Mouse (Mus musculus) gastrocnemius, adult 18-20 months (tissue): ENCODE measurements around the gene Nme2. TPM values are rescaled to one million over a fixed set of nuclear protein-coding genes. Genes with fewer than 3 reads are reported as not detected.

ENCODE experiments used
- DNase-seq: peaks from one replicate; pipeline ENCODE4 v3.0.0; 2021; ENCODE audit warnings: low spot score
- long read RNA-seq, 2 experiments: library from polyadenylated mRNA; stranded (forward); transcript quantifications; one replicate each; pipeline ENCODE4 v2.0.0; 2021
- total RNA-seq, 2 experiments: library from RNA; stranded (reverse); gene quantifications; 2 replicates each; pipeline ENCODE4 v1.2.3; 2021

Nme2 gene
- 100 to 1,000 TPM; 569 to 638 TPM for total RNA-seq
- long read RNA-seq, experiment 1, transcript Nme2-202 (4 exons, 734 nt): major isoform, 489 of 659 reads
- long read RNA-seq, experiment 1, transcript Nme2-201 (5 exons, 1,012 nt): minor isoform, 167 of 659 reads
- long read RNA-seq, experiment 1, partial matches to known transcripts: 0 of 659 reads
- long read RNA-seq, experiment 1, other reads (novel, unspliced or antisense): 3 of 659 reads
- long read RNA-seq, experiment 2, transcript Nme2-201 (5 exons, 1,012 nt): minor isoform, 146 of 522 reads
- long read RNA-seq, experiment 2, transcript Nme2-202 (4 exons, 734 nt): major isoform, 372 of 522 reads
- long read RNA-seq, experiment 2, partial matches to known transcripts: 4 of 522 reads
- long read RNA-seq, experiment 2, other reads (novel, unspliced or antisense): 0 of 522 reads

DNA sequence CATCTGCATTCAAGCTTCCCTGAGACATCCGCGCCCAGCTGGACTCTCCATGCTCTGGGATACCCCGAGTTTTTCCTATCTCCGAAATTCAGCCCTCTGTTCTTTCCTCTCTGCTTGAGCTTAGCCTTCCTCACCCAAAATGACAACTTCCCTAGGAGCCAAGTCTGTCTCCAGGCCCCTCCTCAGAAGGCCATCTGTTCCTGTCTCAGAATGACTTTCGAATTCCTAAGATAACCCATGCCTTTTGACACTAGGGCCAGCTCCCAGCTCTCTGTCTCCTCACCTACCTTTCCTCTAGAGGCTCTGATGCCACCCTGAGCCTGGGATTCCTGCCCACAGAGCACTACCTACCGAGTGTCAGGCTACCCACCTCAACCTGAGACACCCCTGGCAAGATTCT is at the start of gene Nme2:
Nme2 (minus strand) TSS at position 101 of the 400 bp plus-strand sequence.
- DNase-seq: no peak

DNA sequence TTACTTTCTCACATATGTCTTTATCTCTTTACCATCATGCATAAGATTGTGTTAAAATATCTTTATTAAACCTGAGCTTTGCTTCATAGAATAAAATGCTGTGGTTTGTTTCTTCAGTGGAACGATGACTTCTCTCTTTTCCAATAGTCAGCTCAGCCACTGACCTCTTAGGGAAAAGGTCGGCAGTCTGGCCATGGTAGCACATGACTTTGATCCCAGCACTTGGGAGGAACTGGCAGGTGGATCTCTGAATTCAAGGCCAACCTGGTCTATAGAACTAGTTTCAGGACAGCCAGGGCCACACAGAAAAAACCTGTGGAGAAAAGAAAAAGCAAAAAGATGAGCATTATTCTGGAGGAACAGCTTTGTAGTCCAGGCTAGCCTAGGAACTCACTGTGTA is 47.3 kb upstream of the Nme2 start:
- DNase-seq: no peak

- no peak for DNase-seq
These were observed 43.2 kb upstream of the Nme2 start for GRCm38 (mm10) chr11:93999276-93999675.

GRCm38 (mm10) chr11:93997141-93997775 is 41.2 kb upstream of the Nme2 start:
- peak; percentile 81 for DNase-seq

GRCm38 (mm10) chr11:93996306-93997140 is 40.5 kb upstream of the Nme2 start:
- DNase-seq: peak; percentile 67

- peak; percentile 93 for DNase-seq
These were observed 39.8 kb upstream of the Nme2 start, which contains the start of gene Spag9 for GRCm38 (mm10) chr11:93995720-93996305. Gene Spag9 (plus strand): TSS chr11:93996091.

GRCm38 (mm10) chr11:93995111-93995719 is 39.2 kb upstream of the Nme2 start:
- DNase-seq: peak; percentile 94

GRCm38 (mm10) chr11:93994531-93994930 is 38.5 kb upstream of the Nme2 start:
- no peak for DNase-seq

DNA sequence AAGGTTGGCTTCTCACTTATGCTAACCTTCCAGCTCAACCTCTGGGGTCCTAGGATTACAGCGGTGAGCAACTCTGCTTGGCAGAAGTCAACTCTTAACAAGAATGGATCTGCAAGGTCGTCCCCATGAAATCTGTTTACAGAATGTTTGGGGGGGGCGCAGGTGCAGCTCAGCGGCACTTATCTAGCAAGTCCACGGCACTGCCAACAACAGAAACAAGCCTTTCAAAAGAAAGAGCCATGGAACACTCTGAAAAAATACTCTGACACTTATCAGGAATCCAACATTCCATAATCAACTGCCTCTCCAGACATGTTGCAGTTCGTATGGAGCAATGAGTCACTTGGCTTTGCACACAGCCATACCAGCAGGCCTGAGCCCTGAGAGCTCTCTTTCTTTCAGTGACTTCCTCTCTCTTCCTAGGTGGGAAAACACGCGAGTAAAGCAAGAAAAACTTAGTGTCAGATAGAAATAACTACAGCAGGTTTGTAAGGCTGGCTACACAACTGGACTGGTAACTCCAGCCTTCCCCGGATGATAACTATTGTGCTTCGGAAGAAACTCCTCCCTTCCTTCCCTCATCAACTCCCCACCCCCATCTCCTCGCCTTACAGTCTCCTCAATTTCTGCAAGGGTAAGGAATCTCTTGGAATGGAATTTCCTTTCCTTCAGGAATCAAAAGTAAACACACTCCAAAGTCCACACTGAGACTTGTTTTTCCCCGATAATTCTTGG is 32.4 kb upstream of the Nme2 start:
- DNase-seq: no peak

GRCm38 (mm10) chr11:93987625-93988327 is 31.7 kb upstream of the Nme2 start:
- peak; percentile 83 for DNase-seq

DNA sequence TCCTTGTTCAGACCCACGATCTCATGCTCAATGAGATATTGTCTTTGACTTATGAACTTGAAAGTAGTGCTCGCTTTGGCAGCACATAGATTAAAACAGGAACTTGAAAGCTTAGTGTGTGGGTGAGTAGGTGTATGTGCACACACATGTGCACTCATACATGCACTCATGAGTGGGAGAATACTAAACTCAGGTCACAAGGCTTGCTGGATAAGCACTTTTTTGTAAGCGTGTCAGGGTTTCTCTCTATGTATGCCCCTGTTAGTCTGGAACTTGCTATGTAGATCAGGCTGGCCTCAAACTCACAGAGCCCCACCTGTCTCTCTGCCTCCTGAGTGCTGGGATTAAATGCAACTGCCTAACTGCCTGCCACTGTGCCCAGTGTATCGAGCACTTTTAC is 31.0 kb upstream of the Nme2 start:
- no peak for DNase-seq

- no peak for DNase-seq
These were observed 30.2 kb upstream of the Nme2 start for GRCm38 (mm10) chr11:93986298-93986697.

- no peak for DNase-seq
These were observed 29.2 kb upstream of the Nme2 start for GRCm38 (mm10) chr11:93985265-93985664.

DNA sequence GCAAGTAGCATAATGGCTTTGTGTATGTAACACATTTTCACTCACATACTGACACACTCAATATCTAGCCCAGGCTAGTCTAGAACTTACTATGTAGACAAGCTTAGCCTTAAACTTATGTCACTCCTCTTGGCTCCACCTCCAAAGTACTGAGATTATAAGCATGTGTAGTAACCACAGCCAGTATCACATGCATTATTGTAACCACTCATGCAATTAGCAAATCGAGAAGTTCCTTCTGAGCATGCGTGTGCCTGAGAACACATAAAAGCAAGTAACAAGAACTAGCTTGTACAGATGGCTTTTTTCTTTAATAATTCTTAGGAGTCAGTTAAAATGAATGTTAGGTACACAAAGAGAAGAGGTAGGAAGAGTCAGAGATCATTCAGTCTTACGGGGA is 28.6 kb upstream of the Nme2 start:
- DNase-seq: no peak

GRCm38 (mm10) chr11:93979502-93980049 is 23.5 kb upstream of the Nme2 start:
- no peak for DNase-seq

DNA sequence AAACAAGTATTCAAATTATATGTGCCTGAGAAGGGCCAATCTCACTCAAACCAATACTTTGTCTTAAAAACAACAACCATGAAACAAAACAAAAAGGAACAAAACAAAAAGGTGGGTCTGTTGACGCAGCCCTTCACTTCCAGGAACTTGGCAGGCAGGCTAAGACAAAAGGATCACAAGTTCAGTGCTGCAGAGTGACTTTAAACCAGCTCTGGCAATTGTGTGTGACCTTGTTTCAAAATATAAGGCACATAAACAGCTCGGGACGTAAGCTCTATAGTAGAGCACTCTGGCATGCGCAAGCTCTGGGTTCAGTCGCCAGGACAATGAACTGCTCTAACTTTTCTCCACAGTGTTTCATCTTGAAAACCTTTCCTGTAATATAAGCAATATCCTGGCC is 16.9 kb upstream of the Nme2 start:
- DNase-seq: no peak

GRCm38 (mm10) chr11:93969799-93970198 is 13.7 kb upstream of the Nme2 start:
- DNase-seq: no peak

GRCm38 (mm10) chr11:93969171-93969570 is 13.1 kb upstream of the Nme2 start:
- DNase-seq: no peak

DNA sequence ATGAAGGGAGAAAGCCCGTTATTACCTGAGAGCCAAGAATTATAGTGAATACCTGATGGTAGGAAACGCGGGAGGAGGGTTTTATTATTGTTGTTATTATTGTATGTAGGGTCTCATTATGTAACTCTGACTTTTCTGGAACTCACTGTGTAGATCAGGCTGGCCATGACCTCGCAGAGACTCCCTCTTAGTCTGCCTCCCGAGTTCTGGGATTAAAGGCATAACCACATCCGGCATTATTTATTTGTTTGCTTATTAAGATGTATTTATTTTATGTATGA is 12.7 kb upstream of the Nme2 start:
- DNase-seq: no peak
